Mouse (Mus musculus): ENCODE data around the gene Zfp568. TPM values are rescaled to one million over a fixed set of nuclear protein-coding genes. Genes with fewer than 3 reads are reported as not detected.

Zfp568 gene
- polyA plus RNA-seq, 1 experiment = 27.4 TPM

- no peak for TF ChIP-seq SRF (IDR thresholded peaks at IDR 0.05; ENCODE audit: control insufficient read depth, insufficient read length, low read depth)
- TF ChIP-seq MYOD1 (IDR thresholded peaks at IDR 0.05; ENCODE audit: control insufficient read depth in 1 of 3, insufficient read length in 2 of 3, low read depth in 2 of 3) = peak in 2 of 3 experiments; percentile 44 to 74
- no peak for TF ChIP-seq TCF12 (IDR thresholded peaks at IDR 0.05; ENCODE audit: insufficient read depth, poor library complexity, severe bottlenecking)
- peak; percentile 43 for TF ChIP-seq POLR2A (IDR thresholded peaks at IDR 0.05; ENCODE audit: insufficient read length, low read depth)
- no peak overlapping the region for H3K4me3 ChIP-seq
- H3K36me3 ChIP-seq (ENCODE audit: control insufficient read depth, insufficient read depth) = peaks cover 23% of the 10 kb centered on the region
- peak overlapping the region; percentile 88 for H3K4me2 ChIP-seq (ENCODE audit: low read depth)
- no peaks in the 10 kb centered on the region for H3K27me3 ChIP-seq (ENCODE audit: control insufficient read depth, insufficient read depth, insufficient read length)
- H3ac ChIP-seq (ENCODE audit: control insufficient read depth, insufficient read length) = no peak overlapping the region
- H3K79me2 ChIP-seq (ENCODE audit: control insufficient read depth, insufficient read depth) = peaks cover 44% of the 10 kb centered on the region
Measured at GRCm38 (mm10) chr7:30010551-30011195, 26.9 kb downstream of the Zfp568 start.

DNA sequence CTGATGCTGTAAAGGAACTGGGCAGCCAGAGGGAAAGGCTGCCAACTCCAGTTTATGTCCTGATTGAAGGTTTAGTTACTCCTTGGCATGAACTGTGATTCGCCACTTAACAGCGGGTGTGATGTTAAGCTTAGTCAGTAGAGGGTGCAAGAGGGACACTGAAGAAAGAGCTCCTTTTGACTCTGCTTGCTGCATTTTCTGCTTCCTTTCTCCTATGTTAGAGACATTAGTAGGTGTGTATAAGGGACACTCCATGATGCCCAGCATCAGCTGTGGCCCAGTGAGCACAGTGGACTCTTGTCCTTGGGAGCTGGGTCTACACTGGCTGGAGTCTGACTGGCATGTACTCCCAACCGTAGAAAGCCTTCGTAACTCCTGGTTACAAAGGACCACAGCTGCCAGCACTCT lies 29.2 kb downstream of the Zfp568 start:
- H3K4me3 ChIP-seq = no peak overlapping the region
- H3ac ChIP-seq (ENCODE audit: control insufficient read depth, insufficient read length) = no peak overlapping the region
- H3K79me2 ChIP-seq (ENCODE audit: control insufficient read depth, insufficient read depth) = peaks cover 44% of the 10 kb centered on the region
- peaks cover 41% of the 10 kb centered on the region for H3K36me3 ChIP-seq (ENCODE audit: control insufficient read depth, insufficient read depth)
- no peaks in the 10 kb centered on the region for H3K27me3 ChIP-seq (ENCODE audit: control insufficient read depth, insufficient read depth, insufficient read length)
- no peak for TF ChIP-seq POLR2A (IDR thresholded peaks at IDR 0.05; ENCODE audit: insufficient read length, low read depth)
- TF ChIP-seq CEBPB (IDR thresholded peaks at IDR 0.05; ENCODE audit: insufficient read depth, poor library complexity, severe bottlenecking) = no peak
- TF ChIP-seq POLR2AphosphoS2 (IDR thresholded peaks at IDR 0.05; ENCODE audit: insufficient read length, low read depth) = peak; percentile 25
- TF ChIP-seq USF1 (IDR thresholded peaks at IDR 0.05; ENCODE audit: low read depth) = no peak
- no peak for TF ChIP-seq REST (IDR thresholded peaks at IDR 0.05; ENCODE audit: insufficient read depth, insufficient read length)
- TF ChIP-seq TCF3 (IDR thresholded peaks at IDR 0.05; ENCODE audit: insufficient read length, low read depth) = no peak
- no peak overlapping the region for H3K4me2 ChIP-seq (ENCODE audit: low read depth)

DNA sequence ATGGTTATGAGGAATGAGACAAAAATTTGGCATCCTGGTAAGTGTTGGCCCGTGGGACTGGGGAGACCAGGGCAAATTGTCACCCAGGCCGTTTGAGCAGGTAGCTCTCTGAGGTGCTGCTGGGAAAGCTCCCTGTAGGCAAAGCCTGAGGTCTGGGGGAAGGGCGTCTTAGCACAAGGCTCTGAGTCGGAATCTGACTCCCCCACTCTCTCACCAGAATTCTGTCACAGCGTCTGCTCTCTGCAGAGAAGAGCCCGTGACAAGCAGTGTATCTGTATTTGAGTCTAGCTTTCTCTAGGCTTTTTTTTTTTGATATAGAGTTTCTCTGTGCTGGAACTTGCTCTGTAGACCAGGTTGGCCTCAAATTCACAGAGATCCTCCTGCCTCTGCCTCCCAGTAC lies 33.5 kb downstream of the Zfp568 start:
- H3K79me2 ChIP-seq (ENCODE audit: control insufficient read depth, insufficient read depth) = peaks cover 33% of the 10 kb centered on the region
- no peaks in the 10 kb centered on the region for H3K27me3 ChIP-seq (ENCODE audit: control insufficient read depth, insufficient read depth, insufficient read length)
- H3K36me3 ChIP-seq (ENCODE audit: control insufficient read depth, insufficient read depth) = peaks cover 67% of the 10 kb centered on the region
- no peak for TF ChIP-seq CEBPB (IDR thresholded peaks at IDR 0.05; ENCODE audit: insufficient read depth, poor library complexity, severe bottlenecking)
- H3ac ChIP-seq (ENCODE audit: control insufficient read depth, insufficient read length) = no peak overlapping the region
- H3K4me3 ChIP-seq = no peak overlapping the region
- H3K4me2 ChIP-seq (ENCODE audit: low read depth) = no peak overlapping the region

DNA sequence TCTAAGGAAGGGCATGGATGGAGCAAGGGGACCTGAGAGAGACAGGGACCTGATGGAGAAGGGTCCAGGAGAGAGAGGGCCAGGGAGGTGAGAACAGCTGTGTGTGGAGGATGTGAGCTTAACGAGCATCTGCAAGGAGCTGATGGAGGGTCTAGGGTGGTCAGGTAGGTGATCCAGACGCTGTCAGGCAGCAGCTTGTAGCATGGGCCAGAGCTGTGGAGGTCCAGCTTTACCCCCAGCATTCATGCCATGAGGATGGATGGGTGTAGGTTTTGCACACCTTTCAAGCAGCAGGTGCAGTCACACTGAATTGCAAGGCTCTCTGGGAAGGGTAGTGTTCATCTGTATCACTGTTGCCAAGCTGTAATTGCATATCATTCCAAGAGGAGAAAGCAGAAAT lies 35.8 kb downstream of the Zfp568 start:
- Histone ChIP-seq H3K36me3 (ENCODE audit: control insufficient read depth, insufficient read depth) (peaks cover 74% of the 10 kb centered on the region), H3K79me2 (ENCODE audit: control insufficient read depth, insufficient read depth) (peaks cover 11% of the 10 kb centered on the region), H3K4me3 (no peak overlapping the region), H3K27me3 (ENCODE audit: control insufficient read depth, insufficient read depth, insufficient read length) (no peaks in the 10 kb centered on the region), H3ac (ENCODE audit: control insufficient read depth, insufficient read length) (no peak overlapping the region), H3K4me2 (ENCODE audit: low read depth) (no peak overlapping the region)
- TF ChIP-seq POLR2AphosphoS2 (IDR thresholded peaks at IDR 0.05; ENCODE audit: insufficient read length, low read depth) = peak; percentile 70
- peak; percentile 14 for TF ChIP-seq POLR2A (IDR thresholded peaks at IDR 0.05; ENCODE audit: insufficient read length, low read depth)
- TF ChIP-seq REST (IDR thresholded peaks at IDR 0.05; ENCODE audit: insufficient read depth, insufficient read length) = no peak

GRCm38 (mm10) chr7:30023324-30023723 lies 39.6 kb downstream of the Zfp568 start:
- no peaks in the 10 kb centered on the region for H3K79me2 ChIP-seq (ENCODE audit: control insufficient read depth, insufficient read depth)
- no peak for TF ChIP-seq POLR2AphosphoS2 (IDR thresholded peaks at IDR 0.05; ENCODE audit: insufficient read length, low read depth)
- no peak for TF ChIP-seq MYOD1 (IDR thresholded peaks at IDR 0.05; ENCODE audit: control insufficient read depth in 1 of 3, insufficient read length in 2 of 3, low read depth in 2 of 3)
- TF ChIP-seq POLR2A (IDR thresholded peaks at IDR 0.05; ENCODE audit: insufficient read length, low read depth) = no peak
- no peak for TF ChIP-seq MYOG (IDR thresholded peaks at IDR 0.05; ENCODE audit: control insufficient read depth in 1 of 3, insufficient read depth in 1 of 3, insufficient read length in 2 of 3, low read depth in 2 of 3)
- no peak for TF ChIP-seq SRF (IDR thresholded peaks at IDR 0.05; ENCODE audit: control insufficient read depth, insufficient read length, low read depth)
- no peak for TF ChIP-seq MAX (IDR thresholded peaks at IDR 0.05; ENCODE audit: low read depth)
- no peak for TF ChIP-seq TCF3 (IDR thresholded peaks at IDR 0.05; ENCODE audit: insufficient read length, low read depth)
- no peak for TF ChIP-seq USF1 (IDR thresholded peaks at IDR 0.05; ENCODE audit: low read depth)
- no peak for TF ChIP-seq CEBPB (IDR thresholded peaks at IDR 0.05; ENCODE audit: insufficient read depth, poor library complexity, severe bottlenecking)
- TF ChIP-seq TCF12 (IDR thresholded peaks at IDR 0.05; ENCODE audit: insufficient read depth, poor library complexity, severe bottlenecking) = no peak
- no peak for TF ChIP-seq E2F4 (IDR thresholded peaks at IDR 0.05; ENCODE audit: insufficient read depth)
- TF ChIP-seq REST (IDR thresholded peaks at IDR 0.05; ENCODE audit: insufficient read depth, insufficient read length) = no peak
- H3K4me3 ChIP-seq = no peak overlapping the region
- H3K4me2 ChIP-seq (ENCODE audit: low read depth) = no peak overlapping the region
- H3K36me3 ChIP-seq (ENCODE audit: control insufficient read depth, insufficient read depth) = peaks cover 70% of the 10 kb centered on the region
- no peak overlapping the region for H3ac ChIP-seq (ENCODE audit: control insufficient read depth, insufficient read length)
- no peaks in the 10 kb centered on the region for H3K27me3 ChIP-seq (ENCODE audit: control insufficient read depth, insufficient read depth, insufficient read length)

- Histone ChIP-seq H3ac (ENCODE audit: control insufficient read depth, insufficient read length) (no peak overlapping the region), H3K4me2 (ENCODE audit: low read depth) (no peak overlapping the region), H3K27me3 (ENCODE audit: control insufficient read depth, insufficient read depth, insufficient read length) (no peaks in the 10 kb centered on the region), H3K4me3 (no peak overlapping the region), H3K79me2 (ENCODE audit: control insufficient read depth, insufficient read depth) (no peaks in the 10 kb centered on the region), H3K36me3 (ENCODE audit: control insufficient read depth, insufficient read depth) (peaks cover 65% of the 10 kb centered on the region)
- TF ChIP-seq REST (IDR thresholded peaks at IDR 0.05; ENCODE audit: insufficient read depth, insufficient read length) = no peak
- no peak for TF ChIP-seq MAX (IDR thresholded peaks at IDR 0.05; ENCODE audit: low read depth)
- no peak for TF ChIP-seq TCF3 (IDR thresholded peaks at IDR 0.05; ENCODE audit: insufficient read length, low read depth)
- no peak for TF ChIP-seq MYOG (IDR thresholded peaks at IDR 0.05; ENCODE audit: control insufficient read depth in 1 of 3, insufficient read depth in 1 of 3, insufficient read length in 2 of 3, low read depth in 2 of 3)
- no peak for TF ChIP-seq USF1 (IDR thresholded peaks at IDR 0.05; ENCODE audit: low read depth)
- no peak for TF ChIP-seq POLR2AphosphoS2 (IDR thresholded peaks at IDR 0.05; ENCODE audit: insufficient read length, low read depth)
- no peak for TF ChIP-seq SRF (IDR thresholded peaks at IDR 0.05; ENCODE audit: control insufficient read depth, insufficient read length, low read depth)
- TF ChIP-seq TCF12 (IDR thresholded peaks at IDR 0.05; ENCODE audit: insufficient read depth, poor library complexity, severe bottlenecking) = no peak
- TF ChIP-seq POLR2A (IDR thresholded peaks at IDR 0.05; ENCODE audit: insufficient read length, low read depth) = no peak
- no peak for TF ChIP-seq E2F4 (IDR thresholded peaks at IDR 0.05; ENCODE audit: insufficient read depth)
Measured at GRCm38 (mm10) chr7:30023800-30024199, 40.0 kb downstream of the Zfp568 start.

Data from myocyte (in vitro differentiated cells).